Mouse (Mus musculus) cerebellum, adult 11 months (tissue): ENCODE measurements around the gene Ino80b.

Experiments used
- DNase-seq: peaks from one replicate; pipeline ENCODE4 v3.0.0; 2022

Gene Ino80b

DNA sequence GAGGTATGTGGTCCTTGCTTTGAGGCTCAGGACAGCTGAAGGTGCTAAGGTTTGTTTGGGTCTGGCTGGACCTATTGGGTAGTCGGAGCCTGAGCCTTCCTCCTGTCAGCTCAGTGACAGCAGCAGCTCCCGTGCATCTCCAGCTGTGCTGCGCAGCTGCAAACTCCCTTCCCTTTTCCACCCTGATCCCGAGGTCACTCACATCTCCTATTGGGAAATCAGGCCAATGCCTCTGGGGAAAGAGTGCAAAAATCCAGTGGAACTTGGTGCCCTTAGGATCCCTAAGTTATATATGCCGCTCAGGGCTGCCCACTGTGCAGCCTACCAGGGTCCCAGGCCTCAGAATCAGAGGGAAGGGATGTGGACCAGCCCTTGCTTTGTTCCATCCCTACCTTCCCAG lies 41.7 kb downstream of the Ino80b start:
- DNase-seq = no peak

DNA sequence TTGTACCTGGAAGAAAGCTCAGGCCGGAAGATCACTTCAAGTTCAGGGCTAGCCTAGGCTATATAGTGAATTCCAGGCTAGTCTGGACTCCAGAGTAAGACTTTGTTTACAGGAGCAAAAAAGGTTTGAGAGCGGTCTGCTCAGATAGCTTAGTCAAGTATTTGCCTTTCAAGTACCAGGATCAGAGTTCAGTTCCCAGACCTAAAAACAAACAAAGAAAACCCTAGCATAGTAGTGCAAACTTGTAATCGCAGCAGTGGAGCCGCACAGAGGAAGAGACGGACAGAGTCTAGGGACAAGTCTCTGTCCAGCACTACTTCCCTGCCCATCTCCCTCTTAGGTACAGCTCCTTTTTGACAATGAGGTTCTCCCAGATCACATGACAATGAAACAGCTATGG lies 45.0 kb downstream of the Ino80b start:
- DNase-seq = no peak

DNA sequence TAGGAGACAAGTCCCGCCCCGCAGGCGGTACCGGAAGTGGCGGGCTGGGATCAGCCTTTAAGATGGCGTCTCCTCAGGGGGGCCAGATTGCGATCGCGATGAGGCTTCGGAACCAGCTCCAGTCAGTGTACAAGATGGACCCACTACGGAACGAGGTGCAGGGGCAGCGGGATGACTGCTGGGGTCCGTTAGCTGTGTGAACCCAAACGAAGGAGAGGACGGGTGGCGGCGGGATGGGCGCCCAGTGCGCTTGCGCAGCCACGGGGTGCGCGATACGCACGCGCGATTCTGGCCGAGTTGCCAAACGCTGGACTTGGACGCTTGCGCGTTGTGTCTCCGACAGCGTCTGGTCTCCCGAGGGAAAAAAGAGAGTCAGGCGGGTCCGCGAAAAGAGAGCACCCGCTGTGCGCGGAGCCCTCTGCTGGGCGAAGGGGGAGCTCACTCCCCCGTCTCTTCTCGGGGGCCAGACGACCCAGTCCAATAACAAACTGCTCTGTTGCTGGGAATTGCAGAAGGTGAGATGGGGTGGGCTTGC lies 46.8 kb downstream of the Ino80b start:
- DNase-seq = peak; percentile 99

DNA sequence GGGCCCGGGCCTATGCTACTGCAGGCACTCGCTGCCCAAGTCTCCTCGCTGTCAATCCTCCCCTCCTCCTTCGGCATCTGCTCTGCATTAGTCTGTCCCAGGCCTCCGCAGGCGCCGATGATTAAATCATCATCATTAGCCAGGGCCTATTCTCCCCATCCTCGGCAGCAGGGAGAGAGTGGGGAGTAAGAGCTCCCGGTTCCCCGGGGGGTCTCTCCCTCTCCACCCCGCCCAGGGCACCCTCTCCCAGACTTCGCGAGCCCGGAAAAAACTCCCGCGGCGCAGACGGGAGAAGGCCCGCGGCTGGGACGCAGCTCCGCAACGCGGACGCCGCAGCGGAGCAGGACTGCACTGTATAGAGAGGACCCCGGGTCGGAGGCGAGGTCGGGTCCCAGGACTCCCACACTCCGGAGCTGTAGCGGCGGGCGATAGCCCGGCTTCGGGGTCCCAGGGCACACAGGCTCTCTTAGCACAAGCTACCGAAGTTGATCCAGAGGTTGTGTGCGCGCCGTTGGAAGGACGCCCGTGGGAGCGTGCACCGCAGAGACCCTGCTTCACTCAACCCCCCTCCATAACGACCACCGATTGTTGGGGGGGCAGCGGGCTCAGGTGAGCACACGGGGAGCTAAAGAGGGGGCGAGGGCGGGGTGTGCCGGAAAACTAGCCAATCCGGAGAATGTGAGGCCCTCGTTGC lies 47.5 kb downstream of the Ino80b start, which contains the start of gene Pcgf1:
TSS of gene Pcgf1 (plus strand) at position 240 of the 694 bp plus-strand sequence.
- DNase-seq = no peak

DNA sequence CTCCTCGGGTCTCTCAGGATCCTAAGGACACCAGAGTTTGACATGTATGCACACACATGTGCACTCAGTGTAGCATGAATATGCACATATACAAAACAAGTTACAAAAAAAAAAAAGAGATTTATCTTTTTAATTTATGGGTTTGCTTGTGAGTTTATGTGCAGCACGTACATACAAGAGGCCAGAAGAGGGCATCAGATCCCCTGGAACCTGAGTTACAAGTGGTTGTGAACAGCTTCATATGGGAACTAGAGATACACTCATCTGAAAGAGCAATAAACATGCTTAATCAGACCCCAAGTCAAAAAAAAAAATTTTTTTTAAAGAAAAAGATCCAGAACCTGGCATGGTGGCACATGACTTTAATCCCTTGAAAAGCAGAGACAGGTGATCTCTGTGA lies 50.3 kb downstream of the Ino80b start:
- no peak for DNase-seq
